Mouse (Mus musculus): ENCODE data around the gene Zfp14. TPM values are rescaled to one million over a fixed set of nuclear protein-coding genes. Genes with fewer than 3 reads are reported as not detected.

Gene Zfp14
- polyA plus RNA-seq, 1 experiment from 2014 or later: 2.3 TPM

GRCm38 (mm10) chr7:29992698-29993097 is 58.5 kb downstream of the Zfp14 start:
- WGBS: 96% methylated on average over 8 of the region's 8 CpGs

DNA sequence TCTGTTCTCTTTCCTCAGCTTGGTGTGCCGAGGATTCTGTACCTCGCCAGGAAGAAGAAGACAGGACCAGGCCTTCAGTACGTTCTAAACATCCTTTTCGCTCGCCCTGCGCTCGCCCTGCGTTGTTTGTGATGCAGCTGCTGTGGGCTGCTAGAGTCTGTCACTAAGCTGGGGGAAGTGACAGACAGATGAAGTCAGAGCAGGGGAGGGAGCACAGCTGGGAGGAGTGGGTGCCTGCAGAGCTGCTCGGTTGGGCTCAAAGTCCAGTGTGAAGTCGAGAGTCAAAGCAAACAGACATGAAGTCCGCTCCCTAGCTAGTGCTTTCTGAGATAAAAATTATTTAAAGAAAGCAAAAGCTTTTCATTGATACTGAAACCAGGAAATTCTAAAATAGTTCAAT is 62.1 kb downstream of the Zfp14 start:
- Histone ChIP-seq H3K9me3 (ENCODE audit: low read length) (no peaks in the 10 kb centered on the region), H3K4me2 (replicated peaks; ENCODE audit: low read depth, low read length) (no peak overlapping the region), H3K27ac (ENCODE audit: low read length) (no peak overlapping the region), H3K9ac (replicated peaks; ENCODE audit: low read depth) (no peak overlapping the region), H3K4me1 (ENCODE audit: insufficient read depth, low read depth, low read length) (no peaks in the 10 kb centered on the region), H3K4me3 (ENCODE audit: low read depth, low read length) (no peak overlapping the region), H3K27me3 (replicated peaks; ENCODE audit: insufficient read depth, low read length) (no peaks in the 10 kb centered on the region), H3K36me3 (ENCODE audit: insufficient read depth, low read length) (peaks cover 14% of the 10 kb centered on the region; the same call in 1 of the 2 replicates)
- 74% methylated on average over 11 of the region's 11 CpGs for WGBS
- ATAC-seq (no peak), DNase-seq (ENCODE audit: low spot score) (no peak)
- TF ChIP-seq CTCF (IDR thresholded peaks at IDR 0.05) (no peak), EP300 (IDR thresholded peaks at IDR 0.05) (no peak)

More at GRCm38 (mm10) chr7:29992698-29993097, 58.5 kb downstream of the Zfp14 start:
- Histone ChIP-seq H3K4me2 (replicated peaks; ENCODE audit: low read depth, low read length) (no peak overlapping the region), H3K36me3 (ENCODE audit: insufficient read depth, low read length) (peaks cover 14% of the 10 kb centered on the region; the same call in 1 of the 2 replicates), H3K9ac (replicated peaks; ENCODE audit: low read depth) (no peak overlapping the region), H3K9me3 (ENCODE audit: low read length) (no peaks in the 10 kb centered on the region), H3K4me3 (ENCODE audit: low read depth, low read length) (no peak overlapping the region), H3K27me3 (replicated peaks; ENCODE audit: insufficient read depth, low read length) (no peaks in the 10 kb centered on the region), H3K4me1 (ENCODE audit: insufficient read depth, low read depth, low read length) (no peaks in the 10 kb centered on the region), H3K27ac (ENCODE audit: low read length) (no peak overlapping the region)
- TF ChIP-seq EP300 (IDR thresholded peaks at IDR 0.05): no peak
- no peak for TF ChIP-seq CTCF (IDR thresholded peaks at IDR 0.05)
- DNase-seq (ENCODE audit: low spot score) (no peak), ATAC-seq (no peak)

DNA sequence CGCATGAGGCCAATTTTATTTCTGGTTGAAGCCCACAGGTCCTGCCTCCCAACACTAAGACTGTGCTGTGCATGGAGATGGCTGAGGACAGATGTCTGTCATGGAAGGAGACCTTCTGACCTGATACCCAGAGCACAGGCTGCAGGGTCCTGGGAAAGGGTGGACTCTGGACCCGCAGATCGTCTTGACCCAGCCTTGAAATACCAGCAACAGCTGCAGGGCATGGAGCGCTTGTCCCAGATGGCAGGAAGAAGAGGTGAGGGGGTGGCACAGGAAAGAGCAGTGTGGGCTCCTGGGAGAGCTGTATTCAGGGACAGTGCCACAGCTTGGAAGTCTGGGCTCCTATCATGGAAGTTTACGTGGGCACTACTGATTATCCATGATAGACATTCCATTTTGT is 63.6 kb downstream of the Zfp14 start:
- Histone ChIP-seq H3K4me3 (ENCODE audit: low read depth, low read length) (no peak overlapping the region), H3K9me3 (ENCODE audit: low read length) (no peaks in the 10 kb centered on the region), H3K4me1 (ENCODE audit: insufficient read depth, low read depth, low read length) (peaks cover 5% of the 10 kb centered on the region; the same call in 1 of the 2 replicates), H3K27me3 (replicated peaks; ENCODE audit: insufficient read depth, low read length) (no peaks in the 10 kb centered on the region), H3K27ac (ENCODE audit: low read length) (no peak overlapping the region), H3K9ac (replicated peaks; ENCODE audit: low read depth) (no peak overlapping the region), H3K4me2 (replicated peaks; ENCODE audit: low read depth, low read length) (no peak overlapping the region), H3K36me3 (ENCODE audit: insufficient read depth, low read length) (peaks cover 14% of the 10 kb centered on the region; the same call in 1 of the 2 replicates)
- 87% methylated on average over 5 of the region's 5 CpGs for WGBS
- no peak for TF ChIP-seq EP300 (IDR thresholded peaks at IDR 0.05)
- TF ChIP-seq CTCF (IDR thresholded peaks at IDR 0.05): no peak
- ATAC-seq (no peak), DNase-seq (ENCODE audit: low spot score) (no peak)

Small RNA genes within 50 kb of the gene (microRNA-seq; reads per million reads assigned to microRNA genes)
- not detected for gene Gm23368

Other genes starting within 250 kb of the Zfp14 start
- gene Zfp790, start 235.3 kb downstream of the Zfp14 start, polyA plus RNA-seq (2015; fragmentation: Nextera tagmentation; extraction: Ambion mirVana): 8.4 and 9.1 TPM in 2 replicates
- 1.3 and 1.9 TPM in 2 replicates for gene Zfp940, start 197.7 kb downstream of the Zfp14 start, polyA plus RNA-seq (2015; fragmentation: Nextera tagmentation; extraction: Ambion mirVana)
- gene Zfp420, start 191.4 kb downstream of the Zfp14 start, polyA plus RNA-seq (2015; fragmentation: Nextera tagmentation; extraction: Ambion mirVana): 3.3 and 4.0 TPM in 2 replicates
- 4.2 and 5.0 TPM in 2 replicates for gene Zfp27, start 144.8 kb downstream of the Zfp14 start, polyA plus RNA-seq (2015; fragmentation: Nextera tagmentation; extraction: Ambion mirVana)
- gene Zfp383, start 143.2 kb downstream of the Zfp14 start, polyA plus RNA-seq (2015; fragmentation: Nextera tagmentation; extraction: Ambion mirVana): 3.4 and 3.7 TPM in 2 replicates
- gene Zfp74, start 97.3 kb downstream of the Zfp14 start, polyA plus RNA-seq (2015; fragmentation: Nextera tagmentation; extraction: Ambion mirVana): 5.1 and 6.7 TPM in 2 replicates
- 4.1 and 5.8 TPM in 2 replicates for gene Zfp568, start 67.4 kb downstream of the Zfp14 start, polyA plus RNA-seq (2015; fragmentation: Nextera tagmentation; extraction: Ambion mirVana)
- gene Zfp82, start 21.5 kb upstream of the Zfp14 start, polyA plus RNA-seq (2015; fragmentation: Nextera tagmentation; extraction: Ambion mirVana): 3.8 and 4.0 TPM in 2 replicates
- 0.07 TPM in 1 of 2 replicates, not detected in the other for gene Gm26920, start 39.0 kb upstream of the Zfp14 start, polyA plus RNA-seq (2015; fragmentation: Nextera tagmentation; extraction: Ambion mirVana)
- 4.8 and 5.2 TPM in 2 replicates for gene Zfp566, start 39.1 kb upstream of the Zfp14 start, polyA plus RNA-seq (2015; fragmentation: Nextera tagmentation; extraction: Ambion mirVana)
- gene Zfp260, start 43.4 kb upstream of the Zfp14 start, polyA plus RNA-seq (2015; fragmentation: Nextera tagmentation; extraction: Ambion mirVana): 58.4 and 61.0 TPM in 2 replicates
- 3.5 and 3.7 TPM in 2 replicates for gene Zfp382, start 70.6 kb upstream of the Zfp14 start, polyA plus RNA-seq (2015; fragmentation: Nextera tagmentation; extraction: Ambion mirVana)
- gene Zfp146, start 118.4 kb upstream of the Zfp14 start, polyA plus RNA-seq (2015; fragmentation: Nextera tagmentation; extraction: Ambion mirVana): 6.0 and 6.9 TPM in 2 replicates
- gene Cox7a1, start 132.8 kb upstream of the Zfp14 start, polyA plus RNA-seq (2015; fragmentation: Nextera tagmentation; extraction: Ambion mirVana): 18.7 and 18.8 TPM in 2 replicates
- gene Capns1, start 147.4 kb upstream of the Zfp14 start, polyA plus RNA-seq (2015; fragmentation: Nextera tagmentation; extraction: Ambion mirVana): 118 and 120 TPM in 2 replicates
- gene Polr2i, start 180.6 kb upstream of the Zfp14 start, polyA plus RNA-seq (2015; fragmentation: Nextera tagmentation; extraction: Ambion mirVana): 122 and 144 TPM in 2 replicates
- 142 and 143 TPM in 2 replicates for gene Tbcb, start 180.9 kb upstream of the Zfp14 start, polyA plus RNA-seq (2015; fragmentation: Nextera tagmentation; extraction: Ambion mirVana)
- gene Ovol3, start 184.3 kb upstream of the Zfp14 start, polyA plus RNA-seq (2015; fragmentation: Nextera tagmentation; extraction: Ambion mirVana): 0.27 TPM in 1 of 2 replicates, not detected in the other
- 0.37 and 0.81 TPM in 2 replicates for gene Thap8, start 228.7 kb upstream of the Zfp14 start, polyA plus RNA-seq (2015; fragmentation: Nextera tagmentation; extraction: Ambion mirVana)
- gene Wdr62, start 229.0 kb upstream of the Zfp14 start, polyA plus RNA-seq (2015; fragmentation: Nextera tagmentation; extraction: Ambion mirVana): 2.5 and 2.7 TPM in 2 replicates
- gene Clip3, start 240.3 kb upstream of the Zfp14 start, polyA plus RNA-seq (2015; fragmentation: Nextera tagmentation; extraction: Ambion mirVana): 4.3 and 5.0 TPM in 2 replicates